In genomic region chr7:141172116-141173006, GRCm38 (mm10) we compare ENCODE assay signal across 8 mouse cellular contexts. TPM values are rescaled to one million over a fixed set of nuclear protein-coding genes. Genes with fewer than 3 reads are reported as not detected.
A peak's percentile ranks its signal among the peaks of the same experiment; 100 is the strongest.
DNase-seq lines count a peak whose midpoint lies in the region; ATAC-seq and TF ChIP-seq lines count a peak whose summit lies in the region.

Gene Rnh1 (minus strand): TSS chr7:141172857.

- 0 out of 2 replicates have a peak, but pooled peaks have one; percentile 4 for TF ChIP-seq CTCF in bone marrow, adult 2 months (IDR thresholded peaks at IDR 0.05; ENCODE audit: control insufficient read depth, insufficient read depth, low read length)

- WGBS in bone marrow, adult 2 months: under 1% methylated on average over 55 of the region's 55 CpGs
- WGBS in embryonic facial prominence, embryonic 15.5 days: 3% methylated on average over 55 of the region's 55 CpGs
- 4% methylated on average over 55 of the region's 55 CpGs for WGBS in kidney, embryonic 14.5 days
- 3% methylated on average over 55 of the region's 55 CpGs for WGBS in limb, embryonic 15.5 days

- H3K9ac ChIP-seq in embryonic facial prominence, embryonic 15.5 days: peak within 1 kb of the TSS; percentile 53
- H3K9ac ChIP-seq in kidney, embryonic 14.5 days (ENCODE audit: low read depth, low read length): peak within 1 kb of the TSS; percentile 75
- peak within 1 kb of the TSS; percentile 54 for H3K9ac ChIP-seq in limb, embryonic 15.5 days

- H3K27me3 ChIP-seq in embryonic facial prominence, embryonic 15.5 days: no peaks in the 10 kb centered on the region
- no peaks in the 10 kb centered on the region for H3K27me3 ChIP-seq in kidney, embryonic 14.5 days (ENCODE audit: control insufficient read depth, insufficient read depth, low read length)
- no peaks in the 10 kb centered on the region for H3K27me3 ChIP-seq in limb, embryonic 15.5 days

- peak within 1 kb of the TSS; percentile 96 for H3K27ac ChIP-seq in bone marrow, adult 2 months (ENCODE audit: control insufficient read depth, insufficient read depth, low read depth, low read length, poor library complexity)
- H3K27ac ChIP-seq in embryonic facial prominence, embryonic 15.5 days (replicated peaks): peak within 1 kb of the TSS; percentile 94
- H3K27ac ChIP-seq in kidney, embryonic 14.5 days (ENCODE audit: low read depth, low read length): peak within 1 kb of the TSS; percentile 93
- H3K27ac ChIP-seq in limb, embryonic 15.5 days: peak within 1 kb of the TSS; percentile 94

- no peaks in the 10 kb centered on the region for H3K9me3 ChIP-seq in embryonic facial prominence, embryonic 15.5 days (replicated peaks)
- no peaks in the 10 kb centered on the region for H3K9me3 ChIP-seq in kidney, embryonic 14.5 days (ENCODE audit: control insufficient read depth, low read length)
- no peaks in the 10 kb centered on the region for H3K9me3 ChIP-seq in limb, embryonic 15.5 days

- peak; percentile 72; the same call in 1 of the 2 replicates for TF ChIP-seq POLR2A in bone marrow, adult 2 months (IDR thresholded peaks at IDR 0.05; ENCODE audit: borderline replicate concordance, control insufficient read depth, low read depth, low read length)

- peaks cover 4% of the 10 kb centered on the region; the same call in 1 of the 2 replicates for H3K4me1 ChIP-seq in bone marrow, adult 2 months (ENCODE audit: control insufficient read depth, insufficient read depth, low read length)
- peaks cover 36% of the 10 kb centered on the region for H3K4me1 ChIP-seq in embryonic facial prominence, embryonic 15.5 days
- H3K4me1 ChIP-seq in kidney, embryonic 14.5 days (ENCODE audit: control insufficient read depth, insufficient read depth, low read length): peaks cover 18% of the 10 kb centered on the region
- peaks cover 31% of the 10 kb centered on the region for H3K4me1 ChIP-seq in limb, embryonic 15.5 days

- peak; percentile 95 for ATAC-seq in embryonic facial prominence, embryonic 15.5 days (ENCODE audit: insufficient number of reproducible peaks, low FRiP score, low TSS enrichment, low read depth)
- ATAC-seq in kidney, embryonic 14.5 days (ENCODE audit: low FRiP score, low TSS enrichment): peak; percentile 97
- ATAC-seq in limb, embryonic 15.5 days (ENCODE audit: insufficient number of reproducible peaks, low FRiP score, low TSS enrichment, low read depth): peak; percentile 95

- peak; percentile 97 for DNase-seq in 416B (ENCODE audit: low read depth)
- peak; percentile 93 for DNase-seq in heart, adult 9 months (ENCODE audit: low spot score in 2 of 2)
- peak; percentile 59 to 82 for DNase-seq in monocyte, adult 2 months (ENCODE audit: low read depth in 1 of 2, low spot score in 2 of 2)
- peak; percentile 85 to 89 for DNase-seq in spleen, postnatal 36 days (ENCODE audit: low spot score in 2 of 2)

- peak within 1 kb of the TSS; percentile 74 for H3K4me2 ChIP-seq in embryonic facial prominence, embryonic 15.5 days (replicated peaks)
- H3K4me2 ChIP-seq in kidney, embryonic 14.5 days (replicated peaks; ENCODE audit: low read depth, low read length): peak within 1 kb of the TSS; percentile 72
- peak within 1 kb of the TSS; percentile 69 for H3K4me2 ChIP-seq in limb, embryonic 15.5 days

- peak within 1 kb of the TSS; percentile 99 for H3K4me3 ChIP-seq in bone marrow, adult 2 months (replicated peaks; ENCODE audit: control insufficient read depth, low read depth, low read length)
- peak within 1 kb of the TSS; percentile 63 for H3K4me3 ChIP-seq in embryonic facial prominence, embryonic 15.5 days (replicated peaks)
- peak within 1 kb of the TSS; percentile 50 for H3K4me3 ChIP-seq in kidney, embryonic 14.5 days (ENCODE audit: low read length)
- peak within 1 kb of the TSS; percentile 61 for H3K4me3 ChIP-seq in limb, embryonic 15.5 days

- no peaks in the 10 kb centered on the region for H3K36me3 ChIP-seq in embryonic facial prominence, embryonic 15.5 days
- H3K36me3 ChIP-seq in kidney, embryonic 14.5 days (ENCODE audit: control insufficient read depth, insufficient read depth, low read length): no peaks in the 10 kb centered on the region
- no peaks in the 10 kb centered on the region for H3K36me3 ChIP-seq in limb, embryonic 15.5 days

RNA-seq across cellular contexts. Expression of gene Rnh1, which starts in this region (rescaled TPM):
- polyA plus RNA-seq in bone marrow, adult 2 months (2011; ENCODE audit: insufficient read depth, insufficient read length, low replicate concordance, missing spikeins): 17.8 and 27.6 TPM in 2 replicates
- 210 and 216 TPM in 2 replicates for polyA plus RNA-seq in embryonic facial prominence, embryonic 15.5 days (2015; fragmentation: Nextera tagmentation; extraction: Ambion mirVana)
- polyA plus RNA-seq in kidney, embryonic 14.5 days (2014; fragmentation: Nextera tagmentation; extraction: Ambion mirVana): 116 and 122 TPM in 2 replicates
- polyA plus RNA-seq in limb, embryonic 15.5 days (2015; fragmentation: Nextera tagmentation; extraction: Ambion mirVana): 279 and 294 TPM in 2 replicates

Comparison
In these comparisons a context has a peak if more than half of its experiments do, and no peak if none do; other contexts are left out.
1. Peak in every context shown above with its lines: DNase-seq, ATAC-seq, H3K4me3 ChIP-seq and H3K27ac ChIP-seq.